Mouse (Mus musculus): ENCODE measurements around the gene A630073D07Rik. TPM values are rescaled to one million over a fixed set of nuclear protein-coding genes. Genes with fewer than 3 reads are reported as not detected.
"Not testable (repeated sequence)": the region's sequence is repeated elsewhere in the genome, so short reads cannot be mapped to it uniquely, and the experiment has no call there.

The A630073D07Rik gene
- not detected for total RNA-seq (2021)
- long read RNA-seq, experiment 1, result 0 reads
- long read RNA-seq, experiment 2, result 0 reads

- no peak for DNase-seq
Measured at GRCm38 (mm10) chr6:132651426-132651825, at the start of gene A630073D07Rik. A630073D07Rik (minus strand) TSS chr6:132651526.

- DNase-seq, result no peak
Measured at GRCm38 (mm10) chr6:132700907-132701306, 49.6 kb upstream of the A630073D07Rik start, which contains the start of gene Tas2r121. Tas2r121 (minus strand) TSS chr6:132701007.

DNA sequence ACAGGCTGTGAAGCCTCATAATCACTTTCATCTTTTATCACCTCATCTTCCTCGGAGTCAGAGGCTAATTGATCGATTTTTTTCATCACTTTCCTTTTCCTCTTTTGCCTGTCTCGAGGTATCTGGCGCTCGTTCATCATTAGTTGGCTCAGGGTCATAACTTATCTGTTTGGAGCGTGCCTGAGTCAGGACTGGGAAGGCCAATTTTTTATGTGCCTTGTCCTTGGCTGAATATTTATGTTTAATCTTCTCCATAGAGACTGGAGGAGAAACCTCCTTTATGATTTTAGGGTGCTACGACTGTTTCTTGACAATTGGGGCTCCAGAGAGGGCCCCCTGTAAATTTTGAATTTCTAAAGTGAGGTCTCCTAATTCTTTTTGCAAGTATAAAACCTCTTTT is 40.3 kb upstream of the A630073D07Rik start:
- DNase-seq, result not testable (repeated sequence)

- no peak for DNase-seq
Measured at GRCm38 (mm10) chr6:132656653-132657052, 5.3 kb upstream of the A630073D07Rik start, which contains the start of gene Tas2r120. Tas2r120 (plus strand) TSS chr6:132656953.

GRCm38 (mm10) chr6:132649399-132649798 is 1.9 kb downstream of the A630073D07Rik start:
- DNase-seq, result no peak

- DNase-seq, result not testable (repeated sequence)
Measured at GRCm38 (mm10) chr6:132595613-132596012, 55.7 kb downstream of the A630073D07Rik start, which contains the start of gene Prp2. Prp2 (plus strand) TSS chr6:132595913.

Other genes starting within 250 kb of the A630073D07Rik start
- not detected for gene Prh1, start 81.7 kb downstream of the A630073D07Rik start, total RNA-seq (2021)
- not detected for gene Prp2, start 55.6 kb downstream of the A630073D07Rik start, total RNA-seq (2021)
- not detected for gene Tas2r120, start 5.4 kb upstream of the A630073D07Rik start, total RNA-seq (2021)
- not detected for gene Tas2r121, start 49.5 kb upstream of the A630073D07Rik start, total RNA-seq (2021)
- gene Tas2r122, start 60.4 kb upstream of the A630073D07Rik start, total RNA-seq (2021), result not detected
- gene Tas2r115, start 86.5 kb upstream of the A630073D07Rik start, total RNA-seq (2021), result not detected
- not detected for gene Tas2r124, start 103.2 kb upstream of the A630073D07Rik start, total RNA-seq (2021)
- gene Tas2r102, start 110.6 kb upstream of the A630073D07Rik start, total RNA-seq (2021), result not detected
- not detected for gene Tas2r136, start 126.6 kb upstream of the A630073D07Rik start, total RNA-seq (2021)
- not detected for gene Tas2r117, start 151.3 kb upstream of the A630073D07Rik start, total RNA-seq (2021)
- gene Tas2r123, start 195.6 kb upstream of the A630073D07Rik start, total RNA-seq (2021), result not detected
- not detected for gene Tas2r116, start 203.9 kb upstream of the A630073D07Rik start, total RNA-seq (2021)
- not detected for gene Tas2r110, start 216.5 kb upstream of the A630073D07Rik start, total RNA-seq (2021)
- not detected for gene Tas2r113, start 241.5 kb upstream of the A630073D07Rik start, total RNA-seq (2021)